Mouse (Mus musculus): ENCODE measurements at regions not wholly inside any gene's neighbourhood (a gene's known extent, or its start where the extent isn't known, plus 50 kb on each side); places are given as distances from the start of the nearest gene placed in this dataset.
"Not testable (repeated sequence)": the region's sequence is repeated elsewhere in the genome, so short reads cannot be mapped to it uniquely, and the experiment has no call there.

DNA sequence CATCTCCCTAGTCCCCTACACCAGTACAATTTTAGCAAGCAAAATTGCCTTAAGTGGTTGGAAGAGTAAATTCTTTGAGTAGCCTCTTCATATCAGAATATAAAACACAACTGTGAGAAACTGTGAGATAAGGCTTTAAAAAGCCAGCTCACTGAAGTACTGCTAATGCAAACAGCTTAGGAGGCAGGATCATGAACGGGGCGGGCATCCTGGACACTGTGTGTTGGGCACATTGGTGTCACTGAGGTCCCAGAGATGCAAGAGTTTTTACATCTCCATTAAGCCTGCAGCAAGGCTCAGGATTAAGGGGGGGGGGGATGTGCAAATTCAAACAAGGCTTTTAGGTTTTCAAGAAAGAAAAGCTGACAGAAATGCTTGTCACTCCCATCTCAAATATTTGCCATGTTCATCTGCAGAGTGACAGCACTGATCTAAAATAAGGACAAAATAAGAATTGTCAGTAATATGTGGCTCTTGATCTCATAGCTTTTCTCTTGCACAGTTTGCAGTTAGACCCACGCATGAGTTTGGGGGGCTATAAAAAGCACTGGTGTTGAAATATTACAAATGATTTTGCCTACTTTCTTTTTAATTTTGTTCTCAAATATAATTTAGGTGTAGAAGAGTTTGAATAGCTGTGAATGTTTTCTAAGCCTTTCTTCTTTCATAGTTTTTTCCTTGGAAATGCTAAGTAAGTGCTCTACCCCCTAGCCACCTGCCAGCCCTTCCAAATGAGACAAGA lies 156.2 kb downstream of the Enc1 start:
- DNase-seq (ENCODE audit: extremely low spot score, low spot score) = no peak

DNA sequence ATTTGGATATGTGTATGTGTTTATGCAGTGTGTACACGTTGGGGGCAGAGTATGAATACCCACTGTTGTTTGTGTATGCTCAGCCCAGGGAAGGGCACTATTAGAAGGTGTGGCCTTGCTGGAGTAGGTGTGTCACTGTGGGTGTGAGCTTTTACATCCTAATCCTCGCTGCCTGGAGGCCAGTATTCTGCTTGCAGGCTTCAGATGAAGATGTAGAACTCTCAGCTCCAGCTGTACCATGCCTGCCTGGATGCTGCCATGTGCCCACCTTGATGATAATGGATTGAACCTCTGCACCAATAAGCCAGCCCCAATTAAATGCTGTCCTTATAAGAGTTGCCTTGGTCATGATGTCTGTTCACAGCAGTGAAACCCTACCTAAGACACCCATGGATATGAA lies 155.4 kb downstream of the Enc1 start:
- DNase-seq (ENCODE audit: extremely low spot score, low spot score) = not testable (repeated sequence)

- DNase-seq (ENCODE audit: extremely low spot score, low spot score) = no peak
Measured at GRCm38 (mm10) chr13:97394756-97395454, 154.0 kb downstream of the Enc1 start.

DNA sequence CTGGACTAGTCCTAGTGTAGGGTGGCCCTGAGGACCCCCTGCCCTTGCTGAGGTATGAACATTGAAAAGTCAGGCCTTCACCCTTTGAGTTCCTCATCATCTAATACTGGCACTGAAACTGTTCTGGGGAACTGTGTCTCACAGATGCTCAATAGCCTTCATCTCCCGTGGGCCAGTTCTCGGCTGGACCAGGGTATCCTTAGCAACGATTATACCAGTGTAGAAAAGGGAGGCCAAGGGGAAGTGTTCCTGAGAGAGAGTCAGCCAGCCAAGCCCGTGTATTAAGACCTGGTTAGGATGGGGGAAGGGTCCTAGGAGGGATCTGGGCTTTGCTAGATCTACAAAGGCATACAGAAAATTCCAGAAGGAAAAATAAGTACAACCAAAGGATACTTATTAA lies 153.2 kb downstream of the Enc1 start:
- DNase-seq (ENCODE audit: extremely low spot score, low spot score) = no peak

DNA sequence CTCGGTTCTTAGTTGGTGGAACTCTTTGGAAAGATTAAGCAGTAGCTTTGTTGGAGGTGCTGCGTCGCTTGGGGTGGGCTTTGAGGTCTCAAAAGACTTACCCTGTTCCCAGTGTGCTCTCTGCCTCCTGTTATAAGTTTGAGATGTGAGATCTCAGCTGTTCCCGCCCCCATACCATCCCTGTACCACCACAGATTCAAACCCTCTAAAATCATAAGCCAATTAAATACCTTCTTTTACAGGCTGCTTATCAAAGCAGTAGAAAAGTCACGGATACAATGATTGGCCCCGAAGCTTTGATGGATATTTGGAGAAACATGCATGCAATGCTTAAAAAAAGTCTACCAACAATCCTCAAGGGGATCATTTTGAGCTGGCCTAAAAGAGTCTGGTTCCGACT lies 152.6 kb downstream of the Enc1 start:
- no peak for DNase-seq (ENCODE audit: extremely low spot score, low spot score)

- DNase-seq (ENCODE audit: extremely low spot score, low spot score) = peak; percentile 25
Measured at GRCm38 (mm10) chr13:97390449-97390930, 149.6 kb downstream of the Enc1 start.

DNA sequence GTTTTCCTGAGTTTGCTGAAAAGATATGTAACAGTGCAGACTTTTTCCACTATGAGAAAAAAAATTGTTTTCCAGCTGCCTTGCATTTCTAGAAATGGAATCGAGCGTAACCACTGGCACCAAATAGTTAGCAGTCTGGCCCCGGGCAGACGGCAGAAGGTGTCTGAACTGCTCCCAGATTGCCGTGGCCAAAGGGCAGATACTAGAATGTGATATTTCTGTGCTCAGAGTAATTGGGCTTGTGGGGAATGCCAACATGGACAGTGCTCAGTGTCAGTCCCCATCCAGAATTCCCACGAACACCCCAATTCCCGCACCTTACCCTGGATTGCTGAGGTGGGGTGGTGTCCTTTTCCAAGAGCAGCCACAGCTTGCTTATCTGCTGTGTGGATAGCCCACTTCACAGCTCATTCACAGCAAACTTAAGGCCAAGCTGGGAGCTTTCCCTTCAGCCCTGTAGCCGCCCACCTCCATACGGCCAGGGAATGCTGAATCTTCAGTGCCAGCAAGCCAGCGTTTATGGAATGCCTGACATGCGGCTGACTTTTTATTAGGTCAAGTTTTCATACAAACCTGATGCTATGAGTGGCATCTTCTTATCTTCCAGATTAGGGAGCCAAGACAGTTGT lies 148.1 kb downstream of the Enc1 start:
- DNase-seq (ENCODE audit: extremely low spot score, low spot score) = no peak

DNA sequence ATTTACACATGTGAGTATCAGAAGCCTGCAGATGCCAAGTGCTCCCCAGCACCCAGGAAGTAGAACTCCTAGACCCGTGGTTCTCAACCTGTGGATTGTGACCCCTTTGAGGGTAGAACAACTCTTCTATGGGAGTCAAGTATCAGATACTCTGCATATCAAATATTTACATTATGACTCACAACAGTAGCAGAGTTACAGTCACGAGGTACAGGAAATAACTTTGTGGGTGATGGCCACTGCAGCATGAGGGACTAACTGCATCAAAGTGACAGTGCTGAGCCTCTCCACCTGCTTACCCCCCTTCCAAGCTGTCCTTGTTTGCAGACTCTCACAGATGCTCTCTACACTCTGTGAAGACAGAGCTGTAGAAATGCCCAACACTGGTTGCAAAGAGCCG lies 145.6 kb downstream of the Enc1 start:
- no peak for DNase-seq (ENCODE audit: extremely low spot score, low spot score)

DNA sequence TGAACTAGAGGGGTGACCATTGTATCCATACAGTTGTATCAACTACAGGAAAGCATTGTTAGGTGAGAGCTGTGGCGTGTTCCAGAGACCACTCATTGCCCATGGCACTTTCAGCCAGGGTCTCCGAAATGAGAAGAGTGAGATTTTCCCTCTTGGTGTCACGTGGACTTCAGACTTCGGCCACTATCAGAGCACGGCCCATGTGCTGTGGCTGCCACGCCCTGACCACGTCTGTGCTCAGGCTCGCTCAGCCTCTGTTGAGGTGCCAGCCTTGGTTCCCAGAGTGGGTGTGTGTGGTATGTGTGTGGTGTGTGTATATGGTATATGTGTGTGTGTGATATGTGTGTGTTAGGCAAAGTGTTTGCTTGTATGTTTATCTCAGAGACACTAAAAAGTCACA lies 144.6 kb downstream of the Enc1 start:
- no peak for DNase-seq (ENCODE audit: extremely low spot score, low spot score)

DNA sequence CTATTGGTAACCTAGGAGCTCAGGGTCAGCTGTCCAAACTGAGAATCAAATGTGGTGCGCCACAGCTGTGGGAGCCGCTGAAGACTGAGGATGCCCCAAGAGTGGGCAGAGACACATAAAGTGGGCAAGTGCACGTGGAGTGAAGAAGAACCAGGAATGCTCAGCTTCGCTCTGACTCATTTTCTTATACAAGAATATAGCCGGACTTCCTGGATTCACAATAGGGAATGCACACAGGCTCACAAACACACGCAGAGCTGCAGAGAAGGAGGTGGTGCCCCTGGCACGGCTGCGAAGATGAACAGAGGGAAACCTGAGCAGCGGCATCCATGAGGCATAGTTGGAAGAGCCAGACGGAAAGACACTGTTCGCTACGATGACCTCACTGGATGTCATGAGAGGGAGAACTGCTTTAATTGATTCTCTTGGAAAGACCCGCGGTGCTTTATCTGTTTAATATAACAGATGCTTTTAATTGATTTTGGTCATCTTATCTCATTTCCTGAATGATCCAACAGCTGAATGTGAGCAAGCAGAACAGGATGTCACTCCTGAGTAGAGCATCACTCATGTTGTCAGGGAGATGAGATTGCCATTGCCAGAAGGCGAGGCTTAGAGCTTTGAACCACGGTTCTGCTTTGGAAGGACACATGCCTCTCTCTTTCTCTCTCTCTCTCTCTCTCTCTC lies 143.3 kb downstream of the Enc1 start:
- no peak for DNase-seq (ENCODE audit: extremely low spot score, low spot score)

GRCm38 (mm10) chr13:97383351-97383750 lies 142.4 kb downstream of the Enc1 start:
- no peak for DNase-seq (ENCODE audit: extremely low spot score, low spot score)

GRCm38 (mm10) chr13:97380366-97380765 lies 139.5 kb downstream of the Enc1 start:
- no peak for DNase-seq (ENCODE audit: extremely low spot score, low spot score)

DNA sequence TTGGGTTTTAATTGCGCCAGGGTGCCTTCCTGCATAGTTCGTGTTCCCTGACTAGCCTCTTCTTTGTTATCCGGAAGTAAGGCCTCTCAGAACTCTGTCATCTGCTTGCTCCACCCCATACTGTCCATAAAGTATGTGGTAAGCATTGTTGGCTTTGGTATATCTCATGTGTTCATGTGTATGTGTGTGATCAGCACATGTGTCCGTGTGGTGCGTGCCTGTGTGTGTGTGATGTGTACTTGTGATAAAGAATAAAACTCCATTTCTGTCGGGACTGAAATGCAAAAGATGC lies 135.3 kb downstream of the Enc1 start:
- no peak for DNase-seq (ENCODE audit: extremely low spot score, low spot score)

- DNase-seq (ENCODE audit: extremely low spot score, low spot score) = peak; percentile 37
Measured at GRCm38 (mm10) chr13:97375501-97376231, 134.8 kb downstream of the Enc1 start.

DNA sequence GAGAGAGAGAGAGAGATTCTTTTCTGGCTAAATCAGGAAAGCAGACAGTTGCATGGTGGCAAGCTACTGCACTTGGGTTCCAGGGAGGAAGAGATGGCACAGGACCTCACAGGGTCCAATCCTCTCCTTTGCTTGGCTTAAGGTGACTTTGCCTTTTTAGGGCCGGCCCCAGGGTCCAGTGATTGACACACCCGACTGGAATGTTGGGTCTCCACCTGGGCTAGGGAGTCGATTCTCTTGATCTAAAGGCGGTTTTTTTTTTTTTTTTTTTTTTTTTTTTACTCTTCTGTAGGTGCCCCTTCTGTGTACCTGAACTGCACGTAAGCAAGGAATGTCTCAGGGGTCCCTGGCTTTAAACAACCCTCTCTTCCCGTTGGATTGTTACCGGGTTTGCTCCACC lies 131.4 kb downstream of the Enc1 start:
- DNase-seq (ENCODE audit: extremely low spot score, low spot score) = no peak

GRCm38 (mm10) chr13:97371200-97371599 lies 130.3 kb downstream of the Enc1 start:
- DNase-seq (ENCODE audit: extremely low spot score, low spot score) = no peak

DNA sequence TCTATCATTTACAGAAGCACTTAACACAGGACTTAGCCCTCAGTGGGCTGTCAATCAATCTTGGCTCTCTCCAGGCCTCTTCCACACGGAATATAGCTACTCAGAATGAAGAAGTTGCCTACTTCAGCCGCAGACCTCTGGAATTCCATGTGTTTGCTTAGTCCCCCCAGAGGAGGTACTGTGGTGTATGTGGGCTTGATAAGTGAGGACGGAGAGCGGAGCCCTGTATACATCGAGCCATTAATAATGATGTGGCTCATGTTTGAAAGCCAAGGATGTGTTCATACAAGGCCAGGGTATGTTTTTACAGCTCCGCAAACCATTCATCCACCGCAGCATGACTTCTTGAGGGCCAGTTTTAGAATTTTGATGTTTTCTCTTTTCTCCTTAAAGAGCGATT lies 125.8 kb downstream of the Enc1 start:
- DNase-seq (ENCODE audit: extremely low spot score, low spot score) = no peak

DNA sequence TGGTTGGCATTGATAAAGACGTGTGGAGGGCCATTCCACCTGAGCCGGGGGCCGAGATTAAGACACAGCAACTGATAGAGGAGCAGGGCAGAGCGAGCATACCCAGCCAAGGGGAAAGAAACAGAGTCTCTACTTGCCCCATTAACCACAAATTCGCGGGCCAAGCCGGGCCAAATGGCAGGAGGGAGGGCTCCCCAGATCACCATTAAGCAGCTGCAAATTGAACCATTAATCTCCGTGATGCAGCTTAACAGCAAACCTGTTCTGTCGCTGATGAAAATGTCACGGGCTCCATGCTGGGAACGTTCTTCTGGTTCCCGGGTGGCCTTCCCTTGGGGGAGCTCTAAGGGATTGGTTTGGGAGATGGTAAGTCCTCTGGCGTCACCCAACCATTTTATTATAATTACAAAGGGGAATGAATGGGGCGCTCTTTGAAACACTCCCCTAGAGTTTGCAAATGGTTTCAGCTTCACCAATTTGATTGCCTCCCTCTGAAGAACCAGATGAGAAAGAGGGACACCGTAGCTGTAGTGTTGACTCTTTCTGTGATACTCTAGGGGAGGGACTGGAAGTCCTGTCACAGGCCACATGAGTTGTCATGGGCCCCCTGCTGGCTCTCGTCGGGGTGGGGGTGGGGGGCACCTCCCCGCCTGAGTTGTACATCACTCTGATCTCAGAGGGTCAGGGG lies 124.8 kb downstream of the Enc1 start:
- DNase-seq (ENCODE audit: extremely low spot score, low spot score) = no peak

GRCm38 (mm10) chr13:97365004-97365403 lies 124.1 kb downstream of the Enc1 start:
- no peak for DNase-seq (ENCODE audit: extremely low spot score, low spot score)

GRCm38 (mm10) chr13:97363765-97364164 lies 122.9 kb downstream of the Enc1 start:
- no peak for DNase-seq (ENCODE audit: extremely low spot score, low spot score)

DNA sequence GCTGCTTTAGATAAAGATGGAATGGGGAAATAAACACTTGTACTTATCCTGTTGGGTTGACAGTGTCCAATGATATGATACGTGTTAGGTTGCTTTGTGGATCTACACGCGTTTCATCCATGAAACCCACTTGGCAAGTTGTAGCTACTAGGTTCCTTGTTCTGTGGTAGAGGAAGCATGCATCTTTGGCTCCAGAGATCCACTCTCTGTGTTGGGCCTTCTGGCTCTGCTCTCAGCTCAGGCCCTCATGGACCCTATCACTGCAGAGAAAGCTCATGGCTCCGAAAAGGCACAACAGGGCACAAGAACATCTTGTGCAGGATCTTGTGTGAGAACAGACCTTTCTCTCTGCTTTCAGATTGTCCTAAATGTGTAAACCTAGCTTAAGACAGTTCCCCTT lies 122.3 kb downstream of the Enc1 start:
- DNase-seq (ENCODE audit: extremely low spot score, low spot score) = no peak

Data from neural tube, embryonic 10.5 days (tissue).